Mouse (Mus musculus) ES-E14 (cell line): ENCODE measurements around the gene Rab36.

ENCODE experiments used
- MAFK ChIP-seq: IDR thresholded peaks from 2 replicates; pipeline ENCODE4 v1.6.1; 2014; ENCODE audit warnings: mild to moderate bottlenecking, low read depth, low read length, inconsistent platforms; ENCODE audit not compliant: insufficient read depth
- ZC3H11A ChIP-seq: IDR thresholded peaks from 2 replicates; pipeline ENCODE4 v1.6.1; 2012; ENCODE audit warnings: low read depth, mild to moderate bottlenecking, inconsistent platforms, low read length, borderline replicate concordance
- ZNF384 ChIP-seq: IDR thresholded peaks from 2 replicates; pipeline ENCODE4 v1.6.1; 2012; ENCODE audit warnings: low read depth, low read length, inconsistent platforms

GRCm38 (mm10) chr10:75060843-75061235, 24.0 kb downstream of the Rab36 start:
- no peak for TF ChIP-seq ZC3H11A
- TF ChIP-seq MAFK = no peak
- no peak for TF ChIP-seq ZNF384
